Mouse (Mus musculus) ES-Bruce4 (cell line): ENCODE data around the gene Strada. TPM values are rescaled to one million over a fixed set of nuclear protein-coding genes. Genes with fewer than 3 reads are reported as not detected.

Source experiments
- H3K27ac ChIP-seq: 2 replicates; pipeline ENCODE4 v1.5.1; 2012; ENCODE audit warnings: low read length, inconsistent platforms; ENCODE audit not compliant: insufficient read depth
- H3K27me3 ChIP-seq: 2 replicates; pipeline ENCODE4 v1.6.1; 2012; ENCODE audit warnings: mild to moderate bottlenecking, low read length, inconsistent platforms; ENCODE audit not compliant: control insufficient read depth, poor library complexity, insufficient read depth, severe bottlenecking
- H3K36me3 ChIP-seq: 2 replicates; pipeline ENCODE4 v1.6.1; 2012; ENCODE audit warnings: inconsistent platforms, mild to moderate bottlenecking, low read length, moderate library complexity; ENCODE audit not compliant: control insufficient read depth, poor library complexity, insufficient read depth, severe bottlenecking
- H3K4me1 ChIP-seq: one replicate; pipeline ENCODE4 v1.8.1; 2011; ENCODE audit warnings: low read length; ENCODE audit not compliant: control insufficient read depth, insufficient read depth
- H3K4me3 ChIP-seq: 2 replicates; pipeline ENCODE4 v1.5.1; 2011; ENCODE audit warnings: low read depth, mild to moderate bottlenecking, low read length
- H3K9ac ChIP-seq: 2 replicates; pipeline ENCODE4 v1.6.1; 2012; ENCODE audit warnings: low read depth, mild to moderate bottlenecking, inconsistent platforms; ENCODE audit not compliant: poor library complexity, severe bottlenecking
- H3K9me3 ChIP-seq: replicated peaks from 2 replicates; pipeline ENCODE4 v1.6.1; 2012; ENCODE audit warnings: mild to moderate bottlenecking, low read length, inconsistent platforms; ENCODE audit not compliant: control insufficient read depth, poor library complexity, insufficient read depth, severe bottlenecking
- CTCF ChIP-seq: IDR thresholded peaks from one replicate; pipeline ENCODE4 v1.8.1; 2011; ENCODE audit warnings: low read depth, low read length
- EP300 ChIP-seq: IDR thresholded peaks from 2 replicates; pipeline ENCODE4 v1.6.1; 2011; ENCODE audit warnings: low read depth, low read length; ENCODE audit not compliant: insufficient read depth
- POLR2A ChIP-seq: IDR thresholded peaks from one replicate; pipeline ENCODE4 v1.8.1; 2011; ENCODE audit warnings: low read length; ENCODE audit not compliant: insufficient read depth
- polyA plus RNA-seq: library from polyadenylated mRNA; stranded (reverse); fragments of >200 nt; gene quantifications from 2 replicates; pipeline ENCODE4 v1.2.4, GENCODE M21; 2011; ENCODE audit warnings: low read depth; ENCODE audit not compliant: missing spikeins, insufficient read depth, insufficient read length

Strada gene
- polyA plus RNA-seq, 1 experiment = 34.2 TPM

GRCm38 (mm10) chr11:106159921-106160840 is 41.8 kb downstream of the Strada start:
- H3K9ac ChIP-seq = peak overlapping the region; percentile 92
- H3K9me3 ChIP-seq = no peaks in the 10 kb centered on the region
- peak overlapping the region; percentile 74 for H3K4me3 ChIP-seq
- no peaks in the 10 kb centered on the region for H3K36me3 ChIP-seq
- H3K4me1 ChIP-seq = no peaks in the 10 kb centered on the region
- no peaks in the 10 kb centered on the region for H3K27me3 ChIP-seq
- TF ChIP-seq POLR2A = no peak
- no peak for TF ChIP-seq EP300
- no peak for TF ChIP-seq CTCF
- H3K27ac ChIP-seq = no peak overlapping the region

- Histone ChIP-seq H3K9me3 (no peaks in the 10 kb centered on the region), H3K36me3 (peaks cover 3% of the 10 kb centered on the region; the same call in 1 of the 2 replicates), H3K4me3 (peak overlapping the region; percentile 74), H3K27me3 (no peaks in the 10 kb centered on the region), H3K4me1 (no peaks in the 10 kb centered on the region), H3K27ac (no peak overlapping the region), H3K9ac (peak overlapping the region; percentile 92)
- TF ChIP-seq EP300 (no peak), CTCF (no peak), POLR2A (no peak)
These were observed 42.6 kb downstream of the Strada start for GRCm38 (mm10) chr11:106159216-106159920.

- H3K27ac ChIP-seq = no peak overlapping the region
- H3K4me3 ChIP-seq = peak overlapping the region; percentile 74
- H3K36me3 ChIP-seq = peaks cover 3% of the 10 kb centered on the region; the same call in 1 of the 2 replicates
- H3K9ac ChIP-seq = peak overlapping the region; percentile 92
- TF ChIP-seq CTCF = no peak
- TF ChIP-seq EP300 = no peak
- H3K4me1 ChIP-seq = no peaks in the 10 kb centered on the region
- H3K9me3 ChIP-seq = no peaks in the 10 kb centered on the region
- H3K27me3 ChIP-seq = no peaks in the 10 kb centered on the region
These were observed 43.1 kb downstream of the Strada start for GRCm38 (mm10) chr11:106158930-106159215.

GRCm38 (mm10) chr11:106158081-106158929 is 43.7 kb downstream of the Strada start:
- H3K27me3 ChIP-seq = no peaks in the 10 kb centered on the region
- H3K27ac ChIP-seq = no peak overlapping the region
- H3K4me1 ChIP-seq = no peaks in the 10 kb centered on the region
- TF ChIP-seq POLR2A = no peak
- TF ChIP-seq CTCF = peak; percentile 35
- H3K9me3 ChIP-seq = no peaks in the 10 kb centered on the region
- H3K36me3 ChIP-seq = peaks cover 3% of the 10 kb centered on the region; the same call in 1 of the 2 replicates
- H3K9ac ChIP-seq = no peak overlapping the region
- H3K4me3 ChIP-seq = peak overlapping the region; percentile 74

- Histone ChIP-seq H3K27me3 (no peaks in the 10 kb centered on the region), H3K9ac (no peak overlapping the region), H3K27ac (no peak overlapping the region), H3K36me3 (peaks cover 3% of the 10 kb centered on the region; the same call in 1 of the 2 replicates), H3K9me3 (no peaks in the 10 kb centered on the region), H3K4me3 (no peak overlapping the region), H3K4me1 (no peaks in the 10 kb centered on the region)
- no peak for TF ChIP-seq EP300
- TF ChIP-seq POLR2A = no peak
- TF ChIP-seq CTCF = no peak
These were observed 44.8 kb downstream of the Strada start for GRCm38 (mm10) chr11:106157154-106157553.
